Mouse (Mus musculus): ENCODE measurements around the gene Zranb2. TPM values are rescaled to one million over a fixed set of nuclear protein-coding genes. Genes with fewer than 3 reads are reported as not detected.

Zranb2 gene
- polyA plus RNA-seq, 1 experiment = 16.0 TPM

DNA sequence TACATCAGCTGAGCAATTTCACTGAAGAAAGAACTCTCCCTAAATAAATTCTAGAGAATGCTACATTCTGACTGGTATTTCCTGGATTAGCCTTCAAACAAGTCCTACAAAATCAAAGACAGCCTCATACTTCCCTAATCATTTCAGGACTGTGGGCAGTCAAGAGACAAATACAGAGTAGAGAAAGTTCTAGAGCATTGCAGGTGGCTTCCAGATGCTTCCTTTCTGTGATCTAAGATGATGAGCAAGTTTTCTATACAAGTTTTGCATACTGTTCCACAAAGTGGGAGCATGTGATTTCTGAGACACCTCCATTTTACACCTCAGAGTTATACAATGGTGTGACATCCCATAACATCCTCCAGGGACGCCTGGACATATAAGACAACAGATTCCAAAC lies 10.1 kb upstream of the Zranb2 start:
- TF ChIP-seq POLR2A (IDR thresholded peaks at IDR 0.05; ENCODE audit: control insufficient read depth, low read depth, low read length) (no peak), CTCF (IDR thresholded peaks at IDR 0.05; ENCODE audit: control insufficient read depth, insufficient read depth, insufficient replicate concordance, low read depth, low read length) (no peak)
- no peaks in the 10 kb centered on the region for H3K36me3 ChIP-seq (ENCODE audit: control insufficient read depth, insufficient read depth, low read length)
- no peaks in the 10 kb centered on the region for H3K4me1 ChIP-seq (ENCODE audit: control insufficient read depth, insufficient read depth, low read length)
- H3K4me3 ChIP-seq (ENCODE audit: control insufficient read depth, low read depth, low read length) = no peak overlapping the region
- no peak overlapping the region for H3K27ac ChIP-seq (ENCODE audit: control insufficient read depth, insufficient read depth, low read depth, low read length)
- no peaks in the 10 kb centered on the region for H3K27me3 ChIP-seq (ENCODE audit: control insufficient read depth, insufficient read depth, low read length)

GRCm38 (mm10) chr3:157531585-157531984 lies 2.4 kb upstream of the Zranb2 start:
- TF ChIP-seq CTCF (IDR thresholded peaks at IDR 0.05; ENCODE audit: control insufficient read depth, insufficient read depth, insufficient replicate concordance, low read depth, low read length) (no peak), POLR2A (IDR thresholded peaks at IDR 0.05; ENCODE audit: control insufficient read depth, low read depth, low read length) (no peak)
- H3K36me3 ChIP-seq (ENCODE audit: control insufficient read depth, insufficient read depth, low read length) = no peaks in the 10 kb centered on the region
- H3K4me3 ChIP-seq (ENCODE audit: control insufficient read depth, low read depth, low read length) = no peak overlapping the region
- H3K4me1 ChIP-seq (ENCODE audit: control insufficient read depth, insufficient read depth, low read length) = no peaks in the 10 kb centered on the region
- H3K27ac ChIP-seq (ENCODE audit: control insufficient read depth, insufficient read depth, low read depth, low read length) = no peak overlapping the region
- no peaks in the 10 kb centered on the region for H3K27me3 ChIP-seq (ENCODE audit: control insufficient read depth, insufficient read depth, low read length)

DNA sequence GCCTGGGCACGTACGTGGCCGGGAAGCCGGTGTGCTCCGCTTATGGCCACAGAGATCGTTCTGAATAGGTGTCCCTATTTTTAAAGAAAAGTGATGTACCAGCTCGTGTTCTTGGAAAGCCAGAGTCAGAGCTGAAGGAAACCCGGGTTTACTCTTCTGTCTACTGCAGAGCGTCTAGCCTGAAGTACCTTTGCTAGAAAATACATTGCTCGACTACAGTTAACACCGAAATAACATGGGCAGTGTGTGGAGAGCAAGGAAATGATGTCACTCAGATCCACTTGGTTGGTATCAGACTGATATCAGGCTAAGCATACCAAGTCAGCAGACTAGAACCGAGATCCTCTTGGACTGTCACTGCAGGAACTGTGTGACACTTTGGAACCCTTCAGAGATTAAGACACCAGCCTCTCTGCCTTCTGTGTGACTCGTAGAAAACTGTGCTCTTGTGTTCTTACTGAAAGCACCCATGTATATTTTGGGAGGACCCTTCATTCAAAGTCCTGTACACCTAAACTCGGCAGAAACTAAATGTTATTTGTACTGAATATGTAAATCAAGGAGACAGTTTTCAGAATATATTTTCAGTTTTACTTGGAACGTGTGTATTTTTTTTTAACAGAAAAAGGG lies 941 bp downstream of the Zranb2 start:
- Histone ChIP-seq H3K4me1 (ENCODE audit: control insufficient read depth, insufficient read depth, low read length) (no peaks in the 10 kb centered on the region), H3K36me3 (ENCODE audit: control insufficient read depth, insufficient read depth, low read length) (no peaks in the 10 kb centered on the region), H3K4me3 (ENCODE audit: control insufficient read depth, low read depth, low read length) (peak overlapping the region; percentile 96), H3K27ac (ENCODE audit: control insufficient read depth, insufficient read depth, low read depth, low read length) (peak overlapping the region; percentile 97), H3K27me3 (ENCODE audit: control insufficient read depth, insufficient read depth, low read length) (no peaks in the 10 kb centered on the region)
- TF ChIP-seq POLR2A (IDR thresholded peaks at IDR 0.05; ENCODE audit: control insufficient read depth, low read depth, low read length) (no peak), CTCF (IDR thresholded peaks at IDR 0.05; ENCODE audit: control insufficient read depth, insufficient read depth, insufficient replicate concordance, low read depth, low read length) (no peak)

DNA sequence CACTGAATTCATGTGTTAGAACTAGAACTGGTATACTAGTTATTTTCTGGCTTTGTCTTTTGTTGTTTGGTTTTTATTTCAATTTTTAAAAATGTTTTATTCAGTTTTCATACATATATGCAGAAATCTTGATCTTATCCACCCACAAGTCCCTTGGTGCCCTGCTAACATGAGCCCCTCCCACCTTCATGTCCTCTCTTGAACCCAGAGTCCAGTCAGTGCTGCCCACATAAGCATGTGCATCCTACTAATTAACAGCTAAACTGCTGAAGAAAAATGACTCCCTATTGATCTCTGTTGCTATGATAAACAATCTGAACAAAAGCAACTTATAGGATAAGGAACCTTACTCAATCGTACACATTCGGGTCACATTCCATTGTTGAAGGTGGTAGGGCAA lies 15.4 kb downstream of the Zranb2 start:
- Histone ChIP-seq H3K27ac (ENCODE audit: control insufficient read depth, insufficient read depth, low read depth, low read length) (no peak overlapping the region), H3K36me3 (ENCODE audit: control insufficient read depth, insufficient read depth, low read length) (peaks cover 3% of the 10 kb centered on the region; the same call in 1 of the 2 replicates)
- TF ChIP-seq POLR2A (IDR thresholded peaks at IDR 0.05; ENCODE audit: control insufficient read depth, low read depth, low read length) (no peak), CTCF (IDR thresholded peaks at IDR 0.05; ENCODE audit: control insufficient read depth, insufficient read depth, insufficient replicate concordance, low read depth, low read length) (no peak)

DNA sequence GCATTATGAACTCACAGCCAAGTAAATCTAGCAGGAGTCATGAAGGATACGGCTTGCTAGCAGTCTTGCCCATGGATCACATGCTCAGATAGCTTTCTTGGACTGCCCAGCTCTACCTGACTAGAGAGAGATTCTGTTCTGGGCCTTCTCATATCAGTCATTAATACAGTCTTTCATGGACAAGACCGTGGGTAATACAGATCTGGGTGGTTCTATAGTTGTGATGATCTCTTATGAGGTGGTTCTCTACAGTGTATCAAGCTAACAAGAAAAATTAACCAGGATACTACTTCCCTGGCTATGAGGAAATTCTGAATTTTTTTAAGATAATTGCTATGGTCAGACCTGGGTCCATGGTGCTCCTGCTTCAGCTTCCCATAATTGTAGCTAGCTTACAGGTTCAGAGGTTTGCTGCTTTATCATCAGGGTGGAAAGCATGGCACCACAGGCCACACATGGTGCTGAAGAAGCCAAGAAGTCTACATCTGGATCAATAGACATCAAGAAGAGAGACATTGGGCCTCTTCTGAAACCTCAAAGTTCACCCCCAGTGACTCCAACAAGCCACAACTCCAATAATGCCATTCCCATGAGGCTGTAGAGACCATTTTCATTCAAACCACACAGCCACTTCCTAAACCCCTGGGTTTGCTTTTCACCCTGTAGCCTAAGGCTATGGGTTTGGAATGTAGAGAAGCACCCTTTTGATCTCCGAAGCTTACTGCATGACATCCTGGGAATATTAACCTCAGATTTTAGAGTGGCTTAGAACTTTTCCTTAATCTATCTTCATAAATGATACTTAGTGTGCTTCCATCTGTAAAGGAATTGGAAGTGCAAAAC lies 16.0 kb downstream of the Zranb2 start:
- Histone ChIP-seq H3K27ac (ENCODE audit: control insufficient read depth, insufficient read depth, low read depth, low read length) (no peak overlapping the region), H3K27me3 (ENCODE audit: control insufficient read depth, insufficient read depth, low read length) (no peaks in the 10 kb centered on the region), H3K4me3 (ENCODE audit: control insufficient read depth, low read depth, low read length) (no peak overlapping the region), H3K4me1 (ENCODE audit: control insufficient read depth, insufficient read depth, low read length) (no peaks in the 10 kb centered on the region), H3K36me3 (ENCODE audit: control insufficient read depth, insufficient read depth, low read length) (peaks cover 3% of the 10 kb centered on the region; the same call in 1 of the 2 replicates)
- TF ChIP-seq CTCF (IDR thresholded peaks at IDR 0.05; ENCODE audit: control insufficient read depth, insufficient read depth, insufficient replicate concordance, low read depth, low read length) = no peak
- TF ChIP-seq POLR2A (IDR thresholded peaks at IDR 0.05; ENCODE audit: control insufficient read depth, low read depth, low read length) = no peak

More for the DNA sequence above, 15.4 kb downstream of the Zranb2 start:
- Histone ChIP-seq H3K4me1 (ENCODE audit: control insufficient read depth, insufficient read depth, low read length) (no peaks in the 10 kb centered on the region), H3K4me3 (ENCODE audit: control insufficient read depth, low read depth, low read length) (no peak overlapping the region), H3K27me3 (ENCODE audit: control insufficient read depth, insufficient read depth, low read length) (no peaks in the 10 kb centered on the region)

GRCm38 (mm10) chr3:157565196-157565595 lies 31.2 kb downstream of the Zranb2 start:
- no peak for TF ChIP-seq POLR2A (IDR thresholded peaks at IDR 0.05; ENCODE audit: control insufficient read depth, low read depth, low read length)
- no peak for TF ChIP-seq CTCF (IDR thresholded peaks at IDR 0.05; ENCODE audit: control insufficient read depth, insufficient read depth, insufficient replicate concordance, low read depth, low read length)

More at GRCm38 (mm10) chr3:157565196-157565595, 31.2 kb downstream of the Zranb2 start:
- H3K4me3 ChIP-seq (ENCODE audit: control insufficient read depth, low read depth, low read length) = no peak overlapping the region
- H3K36me3 ChIP-seq (ENCODE audit: control insufficient read depth, insufficient read depth, low read length) = no peaks in the 10 kb centered on the region
- no peaks in the 10 kb centered on the region for H3K27me3 ChIP-seq (ENCODE audit: control insufficient read depth, insufficient read depth, low read length)
- peaks cover 12% of the 10 kb centered on the region for H3K4me1 ChIP-seq (ENCODE audit: control insufficient read depth, insufficient read depth, low read length)
- no peak overlapping the region for H3K27ac ChIP-seq (ENCODE audit: control insufficient read depth, insufficient read depth, low read depth, low read length)
